Mouse (Mus musculus): ENCODE data around the gene Thap8.

- TF ChIP-seq POLR2A (IDR thresholded peaks at IDR 0.05; ENCODE audit: borderline replicate concordance, extremely low read depth, low read depth, low read length) (peak; percentile 74; the same call in 1 of the 2 replicates), CTCF (IDR thresholded peaks at IDR 0.05; ENCODE audit: insufficient read depth, low read length) (no peak)
Measured at GRCm38 (mm10) chr7:30280670-30281138, 810 bp downstream of the Thap8 start.
